Mouse (Mus musculus) megakaryocyte, embryonic 14.5 days (primary cell): ENCODE results near the gene Dusp27.

Source experiments
- FLI1 ChIP-seq: IDR thresholded peaks from 2 replicates; pipeline ENCODE4 v1.6.1; 2012; ENCODE audit warnings: low read length, inconsistent platforms, mixed read lengths
- GATA1 ChIP-seq: IDR thresholded peaks from 3 replicates; pipeline ENCODE4 v1.6.1; 2012; ENCODE audit warnings: mixed read lengths, low read length, inconsistent platforms, borderline replicate concordance

DNA sequence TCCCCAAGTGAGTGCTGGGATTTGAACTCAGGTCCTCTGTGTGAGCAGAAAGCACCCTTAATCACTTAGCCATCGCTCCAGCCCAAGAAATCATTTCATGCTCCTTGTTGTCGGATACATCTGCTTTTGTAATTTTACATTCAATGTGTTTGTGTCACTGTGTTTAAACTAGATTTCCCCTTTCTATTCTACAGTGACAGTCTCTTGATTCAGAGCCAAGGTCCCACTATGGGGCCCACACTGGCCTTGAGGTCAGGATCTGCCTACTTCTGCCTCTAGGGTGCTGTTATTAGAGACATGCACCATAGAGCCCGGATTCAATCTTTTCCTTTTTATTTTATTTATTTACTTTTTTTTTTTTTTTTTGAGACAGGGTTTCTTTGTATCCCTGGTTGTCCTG lies 45.3 kb upstream of the Dusp27 start:
- no peak for TF ChIP-seq FLI1
- TF ChIP-seq GATA1, result no peak
